ENCODE assay signal across 17 mouse cellular contexts in the genomic region with DNA sequence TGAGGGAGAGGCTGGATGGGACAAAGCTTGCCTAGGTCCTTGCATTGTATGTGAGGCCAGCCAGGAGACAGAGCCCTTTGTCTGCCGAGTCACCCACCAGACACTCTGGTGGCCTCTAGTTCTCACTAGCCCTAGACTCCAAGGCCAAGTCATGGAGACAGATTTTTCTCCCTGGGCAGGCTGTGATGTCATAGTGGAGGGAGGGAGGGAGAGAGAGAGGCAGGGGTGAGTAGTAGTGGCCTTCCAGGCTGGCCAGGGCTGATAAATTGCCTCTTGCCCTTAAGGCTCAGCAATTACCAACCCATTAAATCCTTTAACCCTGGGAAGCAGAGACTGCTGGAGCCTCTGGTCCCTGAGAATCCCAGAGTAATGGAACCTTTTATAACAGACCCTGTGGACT. TPM values are rescaled to one million over a fixed set of nuclear protein-coding genes. Genes with fewer than 3 reads are reported as not detected.
DNase-seq lines count a peak whose midpoint lies in the region; ATAC-seq lines count a peak whose summit lies in the region.
"Had no signal": no experiment of that assay in that cellular context is flagged by ENCODE, and none has a peak within 500 bp of the region (broad histone marks: within the 10 kb centered on the region; RNA-seq: fewer than 3 reads in every experiment).

No protein-coding gene starts in this region.

- H3K4me1 ChIP-seq in heart, embryonic 10.5 days = peaks cover 47% of the 10 kb centered on the region
- peaks cover 46% of the 10 kb centered on the region for H3K4me1 ChIP-seq in limb, embryonic 12.5 days (replicated peaks)

- H3K27me3 ChIP-seq in heart, embryonic 10.5 days (ENCODE audit: insufficient read depth, poor library complexity, severe bottlenecking) = peaks cover 24% of the 10 kb centered on the region
- no peaks in the 10 kb centered on the region for H3K27me3 ChIP-seq in limb, embryonic 12.5 days
- H3K27me3 ChIP-seq: kidney, embryonic 15.5 days had no signal

- 36% methylated on average over 1 of the region's 1 CpGs for WGBS in heart, embryonic 10.5 days
- whole genome bisulfite sequencing in limb, embryonic 12.5 days = 21% methylated on average over 1 of the region's 1 CpGs

- no peak overlapping the region for H3K9ac ChIP-seq in limb, embryonic 12.5 days (replicated peaks)
- H3K9ac ChIP-seq: heart, embryonic 13.5 days; kidney, embryonic 15.5 days had no signal

- intact Hi-C loops in heart, postnatal 14 days (cut with DNase I) = loop anchor here (2.0 kb wide), 1 partner anchor 39 kb away; no protein-coding TSS in a partner anchor

- H3K27ac ChIP-seq in heart, embryonic 10.5 days = peak overlapping the region; percentile 59; the same call in 1 of the 2 replicates
- peak overlapping the region; percentile 50 for H3K27ac ChIP-seq in limb, embryonic 12.5 days
- H3K27ac ChIP-seq: heart, embryonic 13.5 days; hindbrain, postnatal 0 days; kidney, embryonic 15.5 days had no signal

- DNase-seq in heart, embryonic 10.5 days (ENCODE audit: low spot score) = no peak
- no peak for DNase-seq in heart, postnatal 14 days
- DNase-seq in adrenal gland, adult 8-10 months = peak; percentile 77
- DNase-seq in embryo, embryonic 11 days = peak; percentile 57
- DNase-seq in layer of hippocampus, postnatal 25 days (ENCODE audit: extremely low spot score in 1 of 2, low spot score in 1 of 2) = no peak
- DNase-seq in right cerebral cortex, postnatal 25 days = no peak
- DNase-seq in layer of hippocampus, postnatal 14 days (ENCODE audit: low spot score in 2 of 2) = no peak
- DNase-seq: cerebellum, postnatal 36 days; gastrocnemius, postnatal 10 days; layer of hippocampus, postnatal 36 days; lung, adult 2 months; thymus, postnatal 14 days had no signal

- no peak overlapping the region for H3K4me3 ChIP-seq in heart, embryonic 10.5 days
- no peak overlapping the region for H3K4me3 ChIP-seq in limb, embryonic 12.5 days (replicated peaks)
- H3K4me3 ChIP-seq: heart, embryonic 13.5 days; kidney, embryonic 15.5 days had no signal

- H3K36me3 ChIP-seq in heart, embryonic 10.5 days = no peaks in the 10 kb centered on the region
- H3K36me3 ChIP-seq in limb, embryonic 12.5 days = no peaks in the 10 kb centered on the region
- H3K36me3 ChIP-seq: heart, embryonic 13.5 days; kidney, embryonic 15.5 days had no signal

- no peaks in the 10 kb centered on the region for H3K9me3 ChIP-seq in heart, embryonic 10.5 days
- no peaks in the 10 kb centered on the region for H3K9me3 ChIP-seq in limb, embryonic 12.5 days
- H3K9me3 ChIP-seq: heart, embryonic 13.5 days; kidney, embryonic 15.5 days had no signal

- H3K4me2 ChIP-seq in limb, embryonic 12.5 days = no peak overlapping the region
- H3K4me2 ChIP-seq: heart, embryonic 13.5 days; kidney, embryonic 15.5 days had no signal

- no peak for ATAC-seq in limb, embryonic 12.5 days (ENCODE audit: insufficient number of reproducible peaks, insufficient read depth, low FRiP score, low TSS enrichment, low read depth)
- ATAC-seq: activated CD4-positive, CD25-positive, alpha-beta regulatory T cell, adult 4 months; hindbrain, postnatal 0 days had no signal

RNA-seq across cellular contexts. Expression of gene Sdc3, which starts 41.8 kb away (rescaled TPM):
- polyA plus RNA-seq in heart, embryonic 10.5 days (2016; fragmentation: Nextera tagmentation; extraction: Ambion mirVana) = 19.0 and 21.6 TPM in 2 replicates
- 10 to 100 TPM; 43.0 to 50.6 TPM for total RNA-seq in heart, postnatal 14 days (2021)
- total RNA-seq in adrenal gland, adult 8-10 months (2022) = 100 to 1,000 TPM; 332 to 626 (median 448) TPM
- 30.6 and 42.1 TPM in 2 replicates for polyA plus RNA-seq in limb, embryonic 12.5 days (2016; fragmentation: Nextera tagmentation; extraction: Ambion mirVana)
- total RNA-seq in layer of hippocampus, postnatal 25 days (2021) = 100 to 1,000 TPM; 146 to 151 TPM
- 100 to 1,000 TPM; 220 to 233 TPM for total RNA-seq in layer of hippocampus, postnatal 14 days (2021)

Comparison
In these comparisons a context has a peak if more than half of its experiments do, and no peak if none do; other contexts are left out.
1. DNase-seq: peak in adrenal gland, adult 8-10 months (single experiment) and embryo, embryonic 11 days (single experiment); none in heart, embryonic 10.5 days (single experiment), heart, postnatal 14 days (0 of 2), layer of hippocampus, postnatal 25 days (0 of 2), right cerebral cortex, postnatal 25 days (single experiment) and layer of hippocampus, postnatal 14 days (0 of 2).